Mouse (Mus musculus): ENCODE results near the gene Rnf123. TPM values are rescaled to one million over a fixed set of nuclear protein-coding genes. Genes with fewer than 3 reads are reported as not detected.
A peak's percentile ranks its signal among the peaks of the same experiment; 100 is the strongest.
"Not testable (repeated sequence)": the region's sequence is repeated elsewhere in the genome, so short reads cannot be mapped to it uniquely, and the experiment has no call there.

Rnf123 gene
- polyA plus RNA-seq, 1 experiment from 2014 or later: 43.8 TPM

DNA sequence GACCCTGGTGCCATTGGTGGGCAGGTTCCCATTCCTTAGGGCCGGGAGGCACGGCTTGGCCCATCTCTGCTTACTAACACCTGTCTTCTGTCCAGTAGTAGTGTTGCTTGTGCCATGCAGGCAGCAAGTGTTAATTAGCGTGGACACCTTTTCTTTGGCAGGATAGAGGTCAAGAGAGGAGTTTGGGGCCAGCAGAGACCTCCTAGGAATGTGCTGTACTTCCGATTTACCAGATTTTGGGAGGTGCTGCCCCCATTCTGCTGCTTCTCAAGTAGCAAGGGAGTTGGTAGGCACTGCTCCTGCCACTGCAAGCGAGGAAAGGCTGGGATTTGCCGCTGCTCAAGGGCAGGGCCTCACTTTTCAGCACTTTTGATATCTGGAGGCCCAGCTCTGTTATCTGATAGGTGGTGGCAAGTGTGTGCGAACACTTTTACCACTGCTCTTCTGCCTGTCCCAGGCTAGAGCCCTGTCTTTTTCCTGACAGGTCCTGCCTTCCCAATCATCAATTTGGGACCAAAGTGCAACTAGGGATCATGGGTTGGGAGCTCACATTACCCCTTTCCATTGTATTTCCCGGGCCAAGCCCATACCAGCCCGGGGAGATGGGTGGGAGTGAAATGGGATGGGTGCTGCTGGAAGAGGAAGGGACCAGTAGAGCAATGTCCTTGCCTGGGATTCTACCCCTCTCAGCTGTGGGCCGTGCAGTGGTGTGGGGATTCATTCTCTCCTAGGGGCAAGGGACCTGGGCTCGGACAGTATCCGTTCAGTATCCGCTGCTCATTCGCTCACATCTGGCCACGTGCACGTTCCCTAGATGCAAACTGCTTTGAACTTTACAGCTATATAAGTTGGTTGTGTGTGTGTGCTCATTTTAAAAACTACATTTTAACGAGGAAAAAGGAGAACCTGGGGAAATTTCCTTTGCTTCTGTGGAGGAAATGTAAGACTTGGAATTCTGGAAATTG, 35.3 kb downstream of the Rnf123 start:
- Histone ChIP-seq H3K4me2 (peak overlapping the region; percentile 96), H3K4me3 (peak overlapping the region; percentile 79), H3K4me1 (replicated peaks) (peaks cover 34% of the 10 kb centered on the region), H3K27me3 (no peaks in the 10 kb centered on the region), H3K9ac (peak overlapping the region; percentile 66), H3K27ac (replicated peaks) (peak overlapping the region; percentile 80), H3K9me3 (no peaks in the 10 kb centered on the region), H3K36me3 (peaks cover 65% of the 10 kb centered on the region)
- WGBS: 49% methylated on average over 17 of the region's 17 CpGs
- no peak for ATAC-seq (ENCODE audit: low read depth)

DNA sequence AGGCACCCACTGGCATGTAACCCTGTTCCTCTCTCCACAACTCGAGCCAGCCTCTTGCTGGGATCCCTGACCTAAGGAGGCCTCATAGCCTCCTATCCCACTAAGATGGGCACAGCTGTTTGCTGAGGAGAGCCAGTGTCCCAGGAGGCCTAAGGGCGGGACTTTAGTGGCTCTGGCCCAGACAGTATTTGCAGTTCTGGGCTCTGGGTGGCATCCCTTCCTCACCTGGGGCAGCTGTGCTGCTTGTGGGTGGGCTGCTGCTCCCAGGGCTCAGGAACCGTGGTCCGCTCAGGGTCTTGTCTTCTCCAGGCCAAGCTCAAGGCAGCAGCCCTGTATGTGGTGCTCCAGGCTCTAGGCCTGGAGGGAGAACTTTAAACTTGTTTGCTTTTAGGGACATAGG, 36.6 kb downstream of the Rnf123 start:
- Histone ChIP-seq H3K4me2 (no peak overlapping the region), H3K4me3 (no peak overlapping the region), H3K27me3 (no peaks in the 10 kb centered on the region), H3K9me3 (no peaks in the 10 kb centered on the region), H3K4me1 (replicated peaks) (peaks cover 27% of the 10 kb centered on the region), H3K36me3 (peaks cover 69% of the 10 kb centered on the region), H3K9ac (no peak overlapping the region), H3K27ac (replicated peaks) (no peak overlapping the region)
- ATAC-seq (ENCODE audit: low read depth): no peak
- 88% methylated on average over 4 of the region's 4 CpGs for WGBS

DNA sequence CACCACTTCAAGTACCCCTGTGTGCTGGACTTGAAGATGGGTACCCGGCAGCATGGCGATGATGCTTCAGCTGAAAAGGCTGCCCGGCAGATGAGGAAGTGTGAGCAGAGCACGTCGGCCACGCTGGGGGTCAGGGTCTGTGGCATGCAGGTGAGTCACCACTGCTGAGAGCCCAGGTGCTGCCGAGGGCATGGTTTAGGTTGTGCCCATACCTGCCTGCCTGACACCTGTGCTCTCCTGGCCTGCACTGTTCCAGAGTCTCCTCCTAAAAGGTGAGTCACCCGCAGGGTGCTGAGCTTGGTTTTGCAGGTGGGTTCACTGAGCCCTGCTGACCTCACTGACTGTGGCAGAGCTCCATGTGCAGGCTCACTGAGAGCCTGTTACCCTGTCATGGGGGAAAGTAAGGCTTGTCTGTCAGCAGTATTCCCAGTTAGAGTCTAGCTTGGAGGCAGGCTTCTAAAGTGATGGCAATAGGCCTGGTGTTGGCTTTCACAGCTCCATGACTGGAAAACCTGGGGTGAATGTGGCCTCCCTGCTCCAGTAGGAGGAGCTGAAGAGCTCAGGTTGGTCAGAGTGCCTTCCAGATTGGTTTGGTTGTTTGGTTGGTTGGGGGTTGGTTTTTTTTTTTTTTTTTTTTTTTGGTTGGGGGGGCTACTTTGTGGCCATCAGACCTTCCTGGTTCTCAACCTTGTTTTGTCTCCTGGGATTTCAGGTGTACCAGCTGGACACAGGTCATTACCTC, 38.2 kb downstream of the Rnf123 start:
- 97% methylated on average over 8 of the region's 8 CpGs for WGBS

DNA sequence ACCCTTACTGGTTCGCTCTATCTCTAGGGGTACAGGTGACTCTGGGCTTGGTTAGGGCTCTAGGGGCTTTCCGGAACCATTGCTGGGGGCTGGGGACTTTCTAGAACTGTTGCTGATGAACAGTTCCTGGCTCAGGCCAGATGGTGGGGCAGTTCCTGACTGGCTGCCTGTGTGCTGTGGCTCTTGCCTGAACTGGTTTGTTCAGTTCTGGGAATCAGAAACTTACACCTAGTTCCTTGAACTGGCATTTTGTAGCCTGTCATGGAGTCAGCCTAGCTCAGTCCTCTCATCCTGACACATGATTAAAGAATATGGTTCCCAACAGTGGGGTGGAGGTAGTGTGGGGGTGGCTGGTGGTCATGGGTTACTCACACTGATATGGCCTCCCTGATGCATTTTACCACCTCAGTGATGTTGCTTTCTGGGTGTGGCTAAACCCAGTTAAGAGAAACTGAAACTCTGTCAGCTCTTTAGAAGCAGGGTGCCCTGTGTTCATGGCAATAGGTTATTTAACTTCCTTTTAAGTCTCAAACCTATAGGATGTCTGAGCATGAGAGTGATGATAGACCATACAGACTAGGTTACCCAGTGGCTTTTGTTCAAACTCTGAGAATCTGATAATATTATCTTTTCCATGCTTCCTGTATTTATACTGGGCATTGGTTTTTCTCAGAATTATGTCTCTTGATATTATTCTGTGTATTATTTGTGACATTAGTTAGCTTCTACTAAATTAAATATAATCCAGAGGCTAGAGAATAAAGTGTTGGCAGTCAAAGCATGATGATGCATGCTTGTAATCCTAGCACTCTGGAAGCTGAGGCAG, 47.6 kb downstream of the Rnf123 start:
- 92% methylated on average over 2 of the region's 2 CpGs for WGBS
- Histone ChIP-seq H3K9ac (no peak overlapping the region), H3K4me2 (no peak overlapping the region), H3K36me3 (peaks cover 62% of the 10 kb centered on the region), H3K4me3 (no peak overlapping the region), H3K4me1 (replicated peaks) (no peaks in the 10 kb centered on the region), H3K9me3 (no peaks in the 10 kb centered on the region), H3K27ac (replicated peaks) (no peak overlapping the region), H3K27me3 (no peaks in the 10 kb centered on the region)
- ATAC-seq (ENCODE audit: low read depth): no peak

More for the DNA sequence above, 38.2 kb downstream of the Rnf123 start:
- peaks cover 71% of the 10 kb centered on the region for H3K36me3 ChIP-seq
- H3K4me3 ChIP-seq: no peak overlapping the region
- no peak overlapping the region for H3K27ac ChIP-seq (replicated peaks)
- H3K4me1 ChIP-seq (replicated peaks): peaks cover 20% of the 10 kb centered on the region
- no peaks in the 10 kb centered on the region for H3K27me3 ChIP-seq
- no peak for ATAC-seq (ENCODE audit: low read depth)
- no peak overlapping the region for H3K4me2 ChIP-seq
- H3K9me3 ChIP-seq: no peaks in the 10 kb centered on the region
- no peak overlapping the region for H3K9ac ChIP-seq

DNA sequence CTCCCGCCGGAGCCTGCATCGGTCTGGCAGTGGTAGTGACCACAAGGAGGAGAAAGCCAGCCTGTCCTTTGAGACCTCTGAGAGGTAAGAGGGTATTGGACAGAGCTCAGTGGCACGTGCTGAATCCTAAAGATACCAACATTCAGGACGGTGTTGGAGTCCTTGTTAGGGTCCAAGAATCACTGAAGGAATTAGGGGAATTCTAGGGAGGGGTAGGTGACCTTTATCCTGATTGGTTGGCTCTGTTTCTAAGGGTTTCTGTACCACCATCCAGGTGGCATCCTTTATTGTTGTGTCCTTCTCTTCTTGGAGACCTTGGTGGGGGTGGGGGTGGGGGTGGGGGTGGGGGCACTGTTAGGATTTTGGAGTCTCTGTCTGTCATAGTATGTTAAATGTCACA, 51.0 kb downstream of the Rnf123 start:
- H3K27ac ChIP-seq (replicated peaks): no peak overlapping the region
- no peak overlapping the region for H3K4me3 ChIP-seq
- no peak overlapping the region for H3K9ac ChIP-seq
- no peaks in the 10 kb centered on the region for H3K27me3 ChIP-seq
- no peaks in the 10 kb centered on the region for H3K4me1 ChIP-seq (replicated peaks)
- H3K36me3 ChIP-seq: peaks cover 63% of the 10 kb centered on the region
- 90% methylated on average over 5 of the region's 5 CpGs for WGBS
- no peak overlapping the region for H3K4me2 ChIP-seq
- ATAC-seq (ENCODE audit: low read depth): no peak
- H3K9me3 ChIP-seq: no peaks in the 10 kb centered on the region

DNA sequence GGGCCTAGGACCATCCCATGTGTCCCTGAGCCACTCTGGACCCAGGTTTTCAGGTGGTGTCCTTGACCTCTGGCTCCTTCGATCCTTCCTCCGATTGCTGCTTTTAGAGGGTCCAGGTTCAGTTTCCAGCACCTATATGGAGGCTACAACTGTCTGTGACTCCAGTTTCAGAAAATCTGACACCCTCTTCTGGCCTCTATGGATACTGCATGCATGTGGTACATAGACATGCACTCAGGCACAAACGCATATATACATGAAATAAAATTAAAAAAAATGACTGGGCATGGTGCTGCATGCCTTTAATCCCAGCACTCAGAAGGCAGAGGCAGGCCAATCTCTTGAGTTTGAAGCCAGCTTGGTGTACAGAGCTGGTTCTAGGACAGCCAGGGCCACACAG, 55.3 kb downstream of the Rnf123 start:
- peaks cover 69% of the 10 kb centered on the region for H3K36me3 ChIP-seq
- H3K4me3 ChIP-seq: no peak overlapping the region
- no peak overlapping the region for H3K9ac ChIP-seq
- ATAC-seq (ENCODE audit: low read depth): no peak
- no peak overlapping the region for H3K27ac ChIP-seq (replicated peaks)
- no peaks in the 10 kb centered on the region for H3K4me1 ChIP-seq (replicated peaks)
- 95% methylated on average over 3 of the region's 3 CpGs for WGBS
- no peak overlapping the region for H3K4me2 ChIP-seq
- H3K27me3 ChIP-seq: no peaks in the 10 kb centered on the region
- H3K9me3 ChIP-seq: no peaks in the 10 kb centered on the region

DNA sequence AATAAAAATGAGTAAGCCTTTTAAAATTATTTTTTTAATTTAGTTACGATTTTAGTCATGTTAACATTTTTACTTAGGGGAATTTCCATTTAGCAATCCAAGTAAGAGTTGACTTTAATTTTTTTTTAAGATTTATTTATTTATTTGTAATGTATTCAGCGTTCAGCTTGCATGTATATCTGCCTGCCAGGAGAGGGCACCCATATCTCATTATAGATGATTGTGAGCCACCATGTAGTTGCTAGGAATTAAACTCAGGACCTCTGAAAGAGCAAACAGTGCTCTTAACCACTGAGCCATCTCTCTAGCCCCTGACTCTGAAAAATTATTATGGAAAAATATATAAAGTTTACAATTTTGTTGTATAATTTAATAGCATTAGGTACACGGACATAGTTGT, 56.6 kb downstream of the Rnf123 start:
- H3K9me3 ChIP-seq: no peaks in the 10 kb centered on the region
- 88% methylated on average over 3 of the region's 3 CpGs for WGBS
- H3K36me3 ChIP-seq: peaks cover 57% of the 10 kb centered on the region

DNA sequence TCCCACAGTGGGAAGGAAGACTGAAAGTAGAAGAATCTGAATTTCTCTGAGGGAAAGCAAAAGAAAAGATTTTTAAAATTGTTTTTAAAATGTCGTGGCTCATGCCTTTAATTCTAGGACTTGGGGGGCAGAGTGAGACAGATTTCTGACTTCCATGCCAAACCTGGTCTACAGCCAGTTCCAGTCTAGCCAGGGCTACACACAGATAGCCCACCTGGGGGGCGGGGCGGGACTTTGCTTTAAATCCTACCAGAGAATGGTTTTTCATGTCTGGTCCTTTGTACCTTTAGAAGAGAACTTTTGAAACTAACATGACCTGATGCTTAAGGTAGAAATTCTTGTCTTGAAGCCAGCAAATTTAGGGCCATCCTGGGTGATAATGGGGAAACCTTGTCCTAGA, 59.9 kb downstream of the Rnf123 start:
- no peak for ATAC-seq (ENCODE audit: low read depth)
- H3K4me1 ChIP-seq (replicated peaks): no peaks in the 10 kb centered on the region
- H3K36me3 ChIP-seq: peaks cover 42% of the 10 kb centered on the region
- H3K4me3 ChIP-seq: no peak overlapping the region
- H3K27me3 ChIP-seq: no peaks in the 10 kb centered on the region
- H3K9ac ChIP-seq: no peak overlapping the region
- WGBS: 94% methylated on average over 3 of the region's 3 CpGs
- H3K4me2 ChIP-seq: no peak overlapping the region
- H3K27ac ChIP-seq (replicated peaks): no peak overlapping the region
- H3K9me3 ChIP-seq: no peaks in the 10 kb centered on the region

More for the DNA sequence above, 56.6 kb downstream of the Rnf123 start:
- Histone ChIP-seq H3K4me3 (no peak overlapping the region), H3K9ac (no peak overlapping the region), H3K27me3 (no peaks in the 10 kb centered on the region), H3K27ac (replicated peaks) (no peak overlapping the region), H3K4me2 (no peak overlapping the region), H3K4me1 (replicated peaks) (no peaks in the 10 kb centered on the region)
- ATAC-seq (ENCODE audit: low read depth): no peak

DNA sequence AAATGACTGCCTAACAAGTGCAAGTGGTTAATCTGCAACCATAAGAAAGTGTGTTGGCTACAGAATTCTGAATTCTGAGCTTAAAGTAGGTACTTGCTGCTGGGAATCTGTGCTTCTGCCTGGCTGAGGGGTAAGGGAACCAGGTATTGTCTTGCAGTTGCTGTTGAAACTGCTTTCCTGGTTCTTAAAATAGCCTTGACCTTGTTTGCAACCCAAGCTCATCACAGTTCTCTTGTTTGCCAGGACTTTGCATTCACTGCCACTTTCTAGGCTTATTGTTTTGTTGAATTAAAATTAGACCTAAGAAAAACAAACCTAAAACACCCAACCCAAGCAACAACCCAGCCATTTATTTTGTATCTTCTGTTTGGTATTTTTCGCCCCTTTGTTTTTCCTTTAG, 62.4 kb downstream of the Rnf123 start:
- no peak for ATAC-seq (ENCODE audit: low read depth)
- Histone ChIP-seq H3K27ac (replicated peaks) (no peak overlapping the region), H3K4me2 (no peak overlapping the region), H3K36me3 (peaks cover 25% of the 10 kb centered on the region), H3K27me3 (no peaks in the 10 kb centered on the region), H3K9ac (no peak overlapping the region), H3K9me3 (no peaks in the 10 kb centered on the region), H3K4me3 (no peak overlapping the region), H3K4me1 (replicated peaks) (no peaks in the 10 kb centered on the region)
- WGBS: 95% methylated on average over 1 of the region's 1 CpGs

DNA sequence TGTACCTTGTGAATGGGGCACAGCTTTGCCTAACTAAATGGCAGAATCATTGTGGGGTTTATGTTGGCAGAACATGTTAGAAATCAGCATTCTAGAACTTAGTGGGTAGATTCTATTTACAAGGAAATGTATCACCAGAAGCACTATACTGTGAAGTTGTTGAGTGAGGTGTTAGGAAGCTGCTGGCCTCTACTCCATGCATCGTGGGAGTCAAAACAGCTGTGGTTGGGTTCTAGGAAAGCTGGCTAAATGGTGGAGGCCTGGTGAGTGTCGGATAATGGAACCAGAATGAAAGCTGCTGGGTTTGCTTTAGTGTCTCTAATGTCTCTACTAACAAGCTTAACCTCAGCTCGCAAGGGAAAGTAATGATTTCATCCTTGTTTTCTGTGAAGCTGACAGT, 66.0 kb downstream of the Rnf123 start:
- no peak overlapping the region for H3K9ac ChIP-seq
- H3K27me3 ChIP-seq: no peaks in the 10 kb centered on the region
- H3K4me1 ChIP-seq (replicated peaks): no peaks in the 10 kb centered on the region
- no peak for ATAC-seq (ENCODE audit: low read depth)
- H3K27ac ChIP-seq (replicated peaks): no peak overlapping the region
- 77% methylated on average over 3 of the region's 3 CpGs for WGBS
- no peak overlapping the region for H3K4me2 ChIP-seq
- no peak overlapping the region for H3K4me3 ChIP-seq
- peaks cover 21% of the 10 kb centered on the region for H3K36me3 ChIP-seq
- no peaks in the 10 kb centered on the region for H3K9me3 ChIP-seq

DNA sequence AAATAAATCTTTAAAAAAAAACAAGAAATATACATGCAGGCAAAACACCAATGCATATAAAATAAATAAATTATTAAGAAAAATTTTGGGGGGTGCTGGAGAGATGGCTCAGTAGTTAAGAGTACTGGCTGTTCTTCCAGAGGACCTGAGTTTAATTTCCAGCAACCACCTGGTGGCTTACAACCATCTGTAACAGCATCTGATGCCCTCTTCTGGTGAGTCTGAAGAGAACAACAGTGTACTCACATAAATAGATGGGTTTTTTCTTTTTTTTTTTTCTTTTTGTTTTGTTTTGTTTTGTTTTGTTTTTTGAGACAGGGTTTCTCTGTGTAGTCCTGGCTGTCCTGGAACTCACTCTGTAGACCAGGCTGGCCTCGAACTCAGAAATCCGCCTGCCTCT, 69.6 kb downstream of the Rnf123 start:
- not testable (repeated sequence) for H3K27me3 ChIP-seq; H3K4me3 ChIP-seq; H3K9ac ChIP-seq; H3K27ac ChIP-seq (replicated peaks); H3K9me3 ChIP-seq; H3K4me2 ChIP-seq; ATAC-seq (ENCODE audit: low read depth); H3K4me1 ChIP-seq (replicated peaks)
- H3K36me3 ChIP-seq: peaks cover 21% of the 10 kb centered on the region
- 98% methylated on average over 2 of the region's 2 CpGs for WGBS

DNA sequence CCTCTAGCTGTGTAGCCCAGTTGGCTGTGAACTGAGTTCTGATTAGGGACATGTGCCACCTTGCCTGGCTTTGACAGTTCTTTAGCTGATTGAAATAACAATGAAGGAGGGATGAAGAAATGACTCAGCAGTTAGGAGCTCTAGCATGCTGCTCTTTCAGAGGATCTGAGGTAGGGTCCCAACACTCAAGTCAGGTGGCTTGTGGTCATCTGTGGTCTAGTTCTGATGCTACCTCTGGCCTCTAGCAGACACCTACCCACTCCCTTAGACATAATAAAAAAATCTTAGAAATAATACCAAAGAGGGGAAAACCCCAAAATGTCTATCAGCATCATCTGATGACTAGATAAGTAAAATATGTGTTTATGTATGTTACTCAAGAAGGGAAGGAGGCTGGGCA, 72.8 kb downstream of the Rnf123 start:
- no peak for ATAC-seq (ENCODE audit: low read depth)
- H3K4me1 ChIP-seq (replicated peaks): peaks cover 19% of the 10 kb centered on the region
- H3K27me3 ChIP-seq: no peaks in the 10 kb centered on the region
- H3K36me3 ChIP-seq: peaks cover 12% of the 10 kb centered on the region
- no peak overlapping the region for H3K4me3 ChIP-seq
- H3K9me3 ChIP-seq: no peaks in the 10 kb centered on the region
- H3K9ac ChIP-seq: no peak overlapping the region
- H3K27ac ChIP-seq (replicated peaks): no peak overlapping the region
- H3K4me2 ChIP-seq: no peak overlapping the region

Data from neural tube, embryonic 13.5 days (tissue).